Mouse (Mus musculus): Measurements from ENCODE around the gene Ripor2.

The Ripor2 gene

GRCm38 (mm10) chr13:24584403-24584802, 2.4 kb downstream of the Ripor2 start:
- DNase-seq (ENCODE audit: low spot score in 2 of 2) = no peak

- DNase-seq (ENCODE audit: low spot score in 2 of 2) = no peak
Measured at GRCm38 (mm10) chr13:24584841-24585240, 2.9 kb downstream of the Ripor2 start.

- no peak for DNase-seq (ENCODE audit: low spot score in 2 of 2)
Measured at GRCm38 (mm10) chr13:24585369-24585768, 3.4 kb downstream of the Ripor2 start.

GRCm38 (mm10) chr13:24587192-24587895, 5.4 kb downstream of the Ripor2 start:
- DNase-seq (ENCODE audit: low spot score in 2 of 2) = no peak

- no peak for DNase-seq (ENCODE audit: low spot score in 2 of 2)
Measured at GRCm38 (mm10) chr13:24588603-24589002, 6.6 kb downstream of the Ripor2 start.

GRCm38 (mm10) chr13:24591737-24592136, 9.7 kb downstream of the Ripor2 start:
- no peak for DNase-seq (ENCODE audit: low spot score in 2 of 2)

- no peak for DNase-seq (ENCODE audit: low spot score in 2 of 2)
Measured at GRCm38 (mm10) chr13:24594303-24594702, 12.3 kb downstream of the Ripor2 start.

- DNase-seq (ENCODE audit: low spot score in 2 of 2) = no peak
Measured at GRCm38 (mm10) chr13:24599631-24600041, 17.6 kb downstream of the Ripor2 start.

- DNase-seq (ENCODE audit: low spot score in 2 of 2) = no peak
Measured at GRCm38 (mm10) chr13:24602978-24603377, 21.0 kb downstream of the Ripor2 start.

GRCm38 (mm10) chr13:24603591-24604009, 21.6 kb downstream of the Ripor2 start:
- DNase-seq (ENCODE audit: low spot score in 2 of 2) = peak in 1 of 2 experiments; percentile 47

GRCm38 (mm10) chr13:24604096-24604495, 22.1 kb downstream of the Ripor2 start:
- DNase-seq (ENCODE audit: low spot score in 2 of 2) = no peak

- peak in 1 of 2 experiments; percentile 40 for DNase-seq (ENCODE audit: low spot score in 2 of 2)
Measured at GRCm38 (mm10) chr13:24604761-24605591, 23.0 kb downstream of the Ripor2 start.

GRCm38 (mm10) chr13:24605755-24606154, 23.8 kb downstream of the Ripor2 start:
- DNase-seq (ENCODE audit: low spot score in 2 of 2) = no peak

GRCm38 (mm10) chr13:24607961-24608360, 26.0 kb downstream of the Ripor2 start:
- no peak for DNase-seq (ENCODE audit: low spot score in 2 of 2)

- no peak for DNase-seq (ENCODE audit: low spot score in 2 of 2)
Measured at GRCm38 (mm10) chr13:24608709-24609108, 26.7 kb downstream of the Ripor2 start.

- no peak for DNase-seq (ENCODE audit: low spot score in 2 of 2)
Measured at GRCm38 (mm10) chr13:24610883-24611282, 28.9 kb downstream of the Ripor2 start.

GRCm38 (mm10) chr13:24613031-24613430, 31.0 kb downstream of the Ripor2 start:
- no peak for DNase-seq (ENCODE audit: low spot score in 2 of 2)

- DNase-seq (ENCODE audit: low spot score in 2 of 2) = no peak
Measured at GRCm38 (mm10) chr13:24613433-24613832, 31.4 kb downstream of the Ripor2 start.

GRCm38 (mm10) chr13:24613927-24614780, 32.2 kb downstream of the Ripor2 start:
- no peak for DNase-seq (ENCODE audit: low spot score in 2 of 2)

GRCm38 (mm10) chr13:24615921-24616565, 34.1 kb downstream of the Ripor2 start:
- no peak for DNase-seq (ENCODE audit: low spot score in 2 of 2)

GRCm38 (mm10) chr13:24616645-24617044, 34.7 kb downstream of the Ripor2 start:
- no peak for DNase-seq (ENCODE audit: low spot score in 2 of 2)
